Mouse (Mus musculus) adrenal gland, adult 2 months (tissue): ENCODE measurements at regions not wholly inside any gene's neighbourhood (a gene's known extent, or its start where the extent isn't known, plus 50 kb on each side); places are given as distances from the start of the nearest gene placed in this dataset.

Experiments used
- DNase-seq: peaks from one replicate; pipeline ENCODE4 v3.0.0; 2021

DNA sequence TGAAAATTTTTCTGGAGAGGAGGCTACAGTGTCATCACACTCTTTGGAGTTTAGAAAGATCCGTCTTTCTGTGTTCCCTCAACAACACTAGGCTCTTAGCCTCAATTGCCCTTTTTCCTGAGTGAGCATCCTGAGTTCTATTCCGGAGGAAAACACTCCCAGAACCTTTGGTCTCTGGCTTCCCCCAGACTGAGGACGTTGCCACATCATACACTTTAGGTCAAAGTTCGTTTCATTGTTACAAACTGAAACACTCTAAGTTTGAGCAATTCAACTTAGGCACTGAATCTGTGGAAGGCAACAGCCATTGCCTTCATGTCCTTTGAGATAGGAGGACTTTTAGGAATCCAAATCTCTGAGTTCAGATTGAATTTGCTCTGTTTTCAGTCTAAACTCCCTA is 85.0 kb downstream of the Arl4a start:
- peak; percentile 13 for DNase-seq

DNA sequence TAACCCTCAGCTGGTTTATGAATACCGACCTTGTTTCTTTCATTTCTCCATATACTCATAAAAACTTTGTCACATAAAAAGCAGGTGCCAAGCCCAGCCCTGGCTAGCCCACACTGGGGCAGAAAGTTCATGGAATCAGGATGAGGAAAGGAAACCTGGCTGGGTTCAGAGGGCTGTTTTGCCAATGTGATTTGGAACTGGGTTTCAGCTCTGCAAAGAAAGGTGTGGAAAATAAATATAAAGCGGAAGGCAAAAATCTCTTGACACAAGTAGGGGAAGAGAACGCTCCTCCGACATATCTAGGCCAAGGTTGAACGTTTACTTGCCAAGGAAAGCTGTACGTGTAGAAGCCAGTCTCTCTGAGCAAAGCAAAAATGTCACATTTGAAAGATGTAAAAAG is 85.9 kb downstream of the Arl4a start:
- DNase-seq, result peak; percentile 54

- peak; percentile 75 for DNase-seq
Observed at GRCm38 (mm10) chr12:39950270-39950801, 87.5 kb downstream of the Arl4a start.

DNA sequence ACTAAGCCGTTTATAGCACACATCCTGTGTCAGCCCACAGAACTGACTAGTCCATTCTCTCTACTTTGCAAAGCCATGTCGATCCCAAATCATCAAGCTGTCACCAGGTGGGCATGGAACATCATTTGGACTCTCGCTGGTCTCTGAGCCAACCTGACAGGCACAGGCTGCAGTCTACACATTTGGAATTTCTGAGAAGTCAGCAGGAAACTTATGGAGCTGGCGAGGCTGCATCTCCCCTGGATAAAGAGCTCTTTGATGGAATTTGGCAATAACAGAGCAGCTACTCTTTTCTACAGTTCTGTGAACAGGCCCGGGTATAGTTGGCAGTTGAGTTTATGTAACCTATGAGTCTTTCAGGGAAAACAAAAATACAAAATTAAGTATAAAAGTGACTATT is 94.9 kb downstream of the Arl4a start:
- no peak for DNase-seq

- DNase-seq, result no peak
Observed at GRCm38 (mm10) chr12:39941162-39941561, 96.7 kb downstream of the Arl4a start.

DNA sequence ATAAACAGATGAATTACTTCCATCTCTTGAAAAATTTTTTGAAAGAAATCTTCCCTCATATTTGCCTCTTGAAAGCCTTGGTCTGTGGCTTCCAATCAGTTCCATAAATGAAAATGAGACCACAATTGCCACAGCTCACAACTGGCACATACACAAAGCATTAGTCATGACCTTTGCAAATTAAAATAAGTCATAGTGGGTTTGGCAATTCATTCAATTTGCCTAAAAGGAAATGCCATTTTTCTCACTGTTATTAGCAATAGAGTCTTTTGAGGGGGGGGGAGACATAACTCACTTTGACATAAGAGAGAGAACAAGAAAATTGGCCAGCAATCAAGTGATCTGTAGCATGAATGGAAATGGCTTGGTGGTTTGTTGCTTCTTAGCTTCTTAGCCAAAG is 98.8 kb downstream of the Arl4a start:
- DNase-seq, result no peak

GRCm38 (mm10) chr12:39938211-39938610 is 99.6 kb downstream of the Arl4a start:
- DNase-seq, result no peak

GRCm38 (mm10) chr12:39936331-39936730 is 101.5 kb downstream of the Arl4a start:
- no peak for DNase-seq

- DNase-seq, result no peak
Observed at GRCm38 (mm10) chr12:39935775-39936174, 102.0 kb downstream of the Arl4a start.

DNA sequence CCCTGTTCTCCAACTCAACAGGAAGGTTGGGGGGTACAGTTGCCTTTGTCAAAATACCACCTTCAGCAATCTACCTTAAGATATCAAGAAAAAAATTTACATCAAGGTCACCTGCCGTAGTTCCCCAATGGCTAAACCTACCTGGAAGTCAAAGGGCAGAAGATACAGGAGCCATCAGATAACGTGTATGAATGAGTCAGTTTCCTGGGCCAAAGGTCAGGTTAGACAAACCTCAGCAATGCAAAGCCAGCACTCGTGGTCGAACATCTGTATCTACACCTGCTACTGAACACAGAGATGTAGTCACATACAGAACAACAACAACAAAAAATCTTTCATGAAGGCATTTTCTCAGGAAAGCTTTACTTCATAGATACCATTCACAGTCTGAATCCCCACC is 102.9 kb downstream of the Arl4a start:
- DNase-seq, result no peak

GRCm38 (mm10) chr12:39931251-39931650 is 106.6 kb downstream of the Arl4a start:
- no peak for DNase-seq

- no peak for DNase-seq
Observed at GRCm38 (mm10) chr12:39927902-39928301, 109.9 kb downstream of the Arl4a start.

DNA sequence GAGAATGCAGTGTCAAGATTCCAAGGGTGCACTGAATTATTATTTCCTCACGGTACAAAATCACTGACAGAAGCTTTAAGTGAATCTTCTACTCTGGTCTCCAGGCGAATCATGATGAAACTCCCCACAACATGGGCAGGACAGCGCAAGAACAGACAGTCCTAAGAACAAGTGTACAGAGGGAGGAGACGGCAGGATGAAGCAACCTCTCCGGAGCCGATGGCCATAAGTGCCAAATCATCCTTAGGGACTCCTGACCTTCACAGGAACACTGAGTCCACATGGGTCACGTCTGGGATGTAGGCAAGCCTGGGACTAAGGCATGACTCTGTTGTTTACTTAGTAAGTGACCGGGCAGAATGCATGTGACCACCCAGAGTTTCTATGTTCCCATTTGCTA is 110.8 kb downstream of the Arl4a start:
- peak; percentile 22 for DNase-seq

DNA sequence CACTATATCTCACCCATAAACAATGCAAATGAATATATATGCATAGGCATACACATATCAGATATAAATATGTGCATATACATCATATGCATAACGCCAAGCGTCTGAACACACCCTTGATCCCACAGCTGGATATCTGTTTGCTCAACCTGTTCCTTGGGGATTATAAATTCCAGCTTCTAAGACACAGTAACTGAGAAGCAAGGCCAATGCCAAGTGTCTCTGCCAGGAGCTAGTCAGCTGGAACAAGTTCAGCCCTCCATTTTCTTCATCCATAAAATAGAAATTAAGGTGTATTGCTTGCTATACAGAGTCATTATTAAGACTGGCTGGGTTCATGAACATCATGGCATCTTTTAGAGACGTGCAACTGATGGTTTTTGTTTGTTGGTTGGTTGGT is 116.3 kb downstream of the Arl4a start:
- no peak for DNase-seq

DNA sequence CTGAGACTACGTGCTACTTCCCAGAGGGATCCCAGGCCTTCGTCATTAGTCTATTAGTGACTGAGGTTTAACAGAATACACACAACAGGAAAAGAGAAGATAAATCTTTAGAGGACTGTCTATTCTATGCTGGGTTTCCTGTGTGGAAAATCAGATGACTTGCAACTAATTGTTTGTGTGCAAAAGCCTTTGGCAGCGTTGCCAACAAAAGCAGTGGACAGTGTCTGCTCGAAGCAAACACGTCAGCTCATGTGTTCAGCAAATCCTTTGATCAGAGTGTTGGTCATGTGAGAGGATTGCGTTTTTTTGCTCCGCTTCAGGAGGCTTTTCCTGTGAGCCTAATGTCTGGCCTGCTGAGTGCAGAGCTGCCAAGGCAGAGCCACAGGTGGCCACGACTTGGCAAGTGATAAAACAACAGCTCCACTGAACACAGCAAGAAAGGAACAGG is 117.3 kb downstream of the Arl4a start:
- peak; percentile 53 for DNase-seq

DNA sequence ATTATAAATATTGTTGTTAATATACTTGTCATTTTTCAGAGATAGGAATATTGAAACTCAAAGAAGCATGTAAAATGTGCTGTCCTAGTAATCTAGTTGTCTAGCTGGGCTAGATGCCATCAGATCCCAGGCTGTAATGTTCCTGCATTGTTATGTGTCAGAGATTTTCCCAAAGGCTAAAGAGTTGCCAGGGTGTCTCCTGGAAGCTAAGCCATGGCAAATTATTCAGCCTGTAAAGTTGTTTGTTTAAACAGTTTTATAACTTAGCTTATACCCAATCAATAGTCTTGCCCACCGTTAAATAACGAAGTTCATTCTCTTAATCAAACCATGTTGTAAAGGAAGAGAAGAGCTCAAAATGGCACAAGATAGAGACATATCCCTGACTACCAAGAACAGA is 117.9 kb downstream of the Arl4a start:
- no peak for DNase-seq

DNA sequence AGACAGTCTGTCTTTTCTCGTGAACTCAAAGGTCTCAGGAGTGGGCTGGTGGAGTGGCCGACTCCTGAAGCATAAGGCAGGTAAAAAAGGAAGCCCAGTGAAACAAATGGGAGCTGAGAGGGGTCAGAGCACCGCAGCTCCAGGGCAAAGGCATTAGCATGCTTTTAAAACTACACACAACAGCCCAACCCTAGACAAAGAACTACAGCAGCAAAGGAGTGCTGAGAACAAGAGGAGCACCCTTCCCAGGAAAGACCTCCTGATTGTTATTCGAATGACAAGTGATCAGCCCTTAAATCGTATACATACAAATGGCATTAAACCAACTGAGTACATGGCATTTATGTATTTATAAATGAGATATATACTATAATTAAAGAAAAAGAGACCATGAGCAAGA is 149.3 kb downstream of the Arl4a start:
- no peak for DNase-seq

DNA sequence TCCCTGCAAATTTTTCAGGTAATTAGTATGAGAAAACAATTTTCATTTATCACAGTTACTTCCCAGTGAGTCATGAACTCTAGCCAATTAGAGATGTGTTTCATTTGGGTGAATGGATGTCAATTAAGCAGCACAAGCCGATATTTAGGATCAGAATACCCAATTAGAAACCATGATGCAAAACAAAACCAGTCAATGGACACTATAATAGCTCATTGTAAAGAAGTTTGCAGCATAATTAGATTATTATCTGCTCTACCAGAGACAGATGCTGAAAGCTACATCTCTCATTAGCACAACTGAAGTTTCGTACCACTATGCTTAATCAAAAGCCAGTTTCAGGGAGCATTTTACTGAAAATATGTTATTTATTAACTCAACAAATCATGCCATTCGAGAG is 152.5 kb downstream of the Arl4a start:
- no peak for DNase-seq

DNA sequence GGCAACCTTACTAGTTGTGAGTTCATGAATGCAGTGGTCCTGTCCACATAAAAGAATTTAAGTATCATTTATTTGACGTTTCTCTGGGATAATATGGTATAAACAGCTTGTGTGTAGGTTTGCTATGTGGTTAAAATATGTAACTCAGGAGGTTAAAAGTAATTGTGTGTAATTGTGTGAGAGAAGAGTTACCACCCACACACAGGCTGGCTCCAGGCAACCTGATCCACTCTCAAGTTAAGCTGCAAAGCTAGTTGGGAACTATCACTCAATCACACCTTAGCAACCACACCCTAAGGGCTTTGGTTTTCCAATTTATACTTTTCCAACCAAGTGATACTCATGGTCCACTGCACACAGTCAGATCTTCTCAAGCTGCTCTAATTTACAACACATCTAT is 157.5 kb downstream of the Arl4a start:
- DNase-seq, result no peak

DNA sequence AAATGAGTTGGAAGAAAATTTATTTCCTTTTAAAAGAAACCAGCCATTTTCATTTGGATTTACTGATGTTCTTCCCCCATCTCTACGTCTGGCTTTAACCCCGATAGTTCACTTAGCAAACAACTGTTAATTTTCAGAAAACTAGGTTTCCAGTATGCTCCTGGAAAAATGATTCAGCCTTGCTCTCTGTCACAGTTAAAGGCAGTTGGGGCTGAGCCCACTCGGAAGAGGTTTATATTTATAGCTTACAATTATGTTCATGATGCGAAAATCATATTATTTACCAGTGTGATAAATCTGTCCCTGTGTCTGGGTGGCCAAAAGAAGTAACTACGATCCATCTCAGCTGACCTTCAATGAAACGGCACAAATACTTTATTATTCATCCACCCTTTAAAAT is 163.9 kb downstream of the Arl4a start:
- no peak for DNase-seq

GRCm38 (mm10) chr12:39861797-39862196 is 176.0 kb downstream of the Arl4a start:
- no peak for DNase-seq

DNA sequence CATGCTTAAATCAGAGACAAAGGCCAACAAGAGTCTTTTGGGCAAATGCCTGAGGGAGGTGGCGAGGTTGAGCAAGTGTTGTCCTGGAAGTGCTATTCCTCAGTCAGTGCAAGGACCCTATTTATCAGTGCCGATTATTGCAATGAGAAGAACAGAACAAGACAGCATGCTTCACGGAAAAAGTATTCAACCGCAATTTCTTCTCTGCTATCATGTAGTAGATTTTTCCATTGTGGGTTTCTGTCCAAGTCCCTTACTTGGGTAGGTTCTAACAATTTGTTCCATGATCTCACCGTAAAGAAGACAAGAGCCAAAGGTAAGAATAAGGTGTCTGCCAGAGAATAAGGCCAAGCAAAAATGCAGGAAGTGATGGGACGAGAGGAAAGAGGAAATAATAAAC is 186.2 kb downstream of the Arl4a start:
- DNase-seq, result no peak

- DNase-seq, result no peak
Observed at GRCm38 (mm10) chr12:39849346-39850058, 188.3 kb downstream of the Arl4a start.

GRCm38 (mm10) chr12:39840615-39841014 is 197.2 kb downstream of the Arl4a start:
- DNase-seq, result no peak
